Mouse (Mus musculus) embryonic facial prominence, embryonic 11.5 days (tissue): Measurements from ENCODE around the gene Ubqln4. TPM values are rescaled to one million over a fixed set of nuclear protein-coding genes. Genes with fewer than 3 reads are reported as not detected.
A peak's percentile ranks its signal among the peaks of the same experiment; 100 is the strongest.

Experiments used
- ATAC-seq: fragments of 200-750 bp; cut with Nextera tagmentation; replicated peaks from 2 replicates; pipeline ENCODE4 v1.8.0; 2017; ENCODE audit warnings: low read depth; ENCODE audit not compliant: insufficient number of reproducible peaks, low FRiP score, low TSS enrichment
- DNase-seq: peaks from one replicate; pipeline ENCODE4 v3.0.0-alpha.2; 2015; ENCODE audit warnings: low spot score
- H3K27ac ChIP-seq: fragments of 300-500 bp; sonication (generic); replicated peaks from 2 replicates; pipeline ENCODE4 v1.5.1; 2014; ENCODE audit warnings: mild to moderate bottlenecking, low read depth, low read length, control low read depth
- H3K27me3 ChIP-seq: fragments of 300-500 bp; sonication (generic); 2 replicates; pipeline ENCODE4 v1.6.1; 2014; ENCODE audit warnings: mild to moderate bottlenecking, low read length, moderate library complexity, mixed read lengths; ENCODE audit not compliant: control insufficient read depth, insufficient read depth
- H3K36me3 ChIP-seq: fragments of 300-500 bp; sonication (generic); replicated peaks from 2 replicates; pipeline ENCODE4 v1.6.1; 2014; ENCODE audit warnings: low read depth, mild to moderate bottlenecking, low read length, moderate library complexity, mixed read lengths; ENCODE audit not compliant: control insufficient read depth, insufficient read depth
- H3K4me1 ChIP-seq: fragments of 300-500 bp; sonication (generic); 2 replicates; pipeline ENCODE4 v1.6.1; 2014; ENCODE audit warnings: low read length, mixed read lengths; ENCODE audit not compliant: control insufficient read depth, insufficient read depth
- H3K4me2 ChIP-seq: fragments of 300-500 bp; sonication (generic); 2 replicates; pipeline ENCODE4 v1.6.1; 2014; ENCODE audit warnings: low read depth, mild to moderate bottlenecking, control low read depth, low read length, moderate library complexity
- H3K4me3 ChIP-seq: fragments of 300-500 bp; sonication (generic); 2 replicates; pipeline ENCODE4 v1.5.1; 2014; ENCODE audit warnings: low read depth, low read length, control low read depth
- H3K9ac ChIP-seq: fragments of 300-500 bp; sonication (generic); replicated peaks from 2 replicates; pipeline ENCODE4 v1.6.1; 2014; ENCODE audit warnings: mild to moderate bottlenecking, control low read depth, low read length
- H3K9me3 ChIP-seq: fragments of 300-500 bp; sonication (generic); replicated peaks from 2 replicates; pipeline ENCODE4 v1.6.1; 2016; ENCODE audit warnings: mild to moderate bottlenecking, low read length, inconsistent platforms, mixed read lengths; ENCODE audit not compliant: control insufficient read depth
- WGBS: fragments of 180-500 bp; shearing (Covaris S2); extraction: QIAGEN DNeasy Blood & Tissue Kit; methylation state at CpG from one replicate; pipeline ENCODE4 v1.1.7; 2014; 5-methylcytosine and 5-hydroxymethylcytosine counted together
- polyA plus RNA-seq: library from polyadenylated mRNA; unstranded; fragments of >200 nt; fragmentation: Nextera tagmentation; extraction: Ambion mirVana; gene quantifications from 2 replicates; pipeline ENCODE4 v1.2.1, GENCODE M21; 2014

Ubqln4 gene
- polyA plus RNA-seq, result 62.1 and 73.3 TPM in 2 replicates

GRCm38 (mm10) chr3:88553525-88553879, at the start of gene Ubqln4:
Gene Ubqln4, plus strand, starts transcription at chr3:88553758.
- H3K9ac ChIP-seq, result peak within 1 kb of the TSS; percentile 89
- ATAC-seq (peak; percentile 91), DNase-seq (peak; percentile 94)
- H3K9me3 ChIP-seq, result no peaks in the 10 kb centered on the region
- peaks cover 10% of the 10 kb centered on the region for H3K36me3 ChIP-seq
- H3K27me3 ChIP-seq, result no peaks in the 10 kb centered on the region
- 0% methylated on average over 35 of the region's 37 CpGs for WGBS
- H3K4me1 ChIP-seq, result no peaks in the 10 kb centered on the region
- peak within 1 kb of the TSS; percentile 89 for H3K4me3 ChIP-seq
- peak within 1 kb of the TSS; percentile 85 for H3K4me2 ChIP-seq
- H3K27ac ChIP-seq, result peak within 1 kb of the TSS; percentile 93

DNA sequence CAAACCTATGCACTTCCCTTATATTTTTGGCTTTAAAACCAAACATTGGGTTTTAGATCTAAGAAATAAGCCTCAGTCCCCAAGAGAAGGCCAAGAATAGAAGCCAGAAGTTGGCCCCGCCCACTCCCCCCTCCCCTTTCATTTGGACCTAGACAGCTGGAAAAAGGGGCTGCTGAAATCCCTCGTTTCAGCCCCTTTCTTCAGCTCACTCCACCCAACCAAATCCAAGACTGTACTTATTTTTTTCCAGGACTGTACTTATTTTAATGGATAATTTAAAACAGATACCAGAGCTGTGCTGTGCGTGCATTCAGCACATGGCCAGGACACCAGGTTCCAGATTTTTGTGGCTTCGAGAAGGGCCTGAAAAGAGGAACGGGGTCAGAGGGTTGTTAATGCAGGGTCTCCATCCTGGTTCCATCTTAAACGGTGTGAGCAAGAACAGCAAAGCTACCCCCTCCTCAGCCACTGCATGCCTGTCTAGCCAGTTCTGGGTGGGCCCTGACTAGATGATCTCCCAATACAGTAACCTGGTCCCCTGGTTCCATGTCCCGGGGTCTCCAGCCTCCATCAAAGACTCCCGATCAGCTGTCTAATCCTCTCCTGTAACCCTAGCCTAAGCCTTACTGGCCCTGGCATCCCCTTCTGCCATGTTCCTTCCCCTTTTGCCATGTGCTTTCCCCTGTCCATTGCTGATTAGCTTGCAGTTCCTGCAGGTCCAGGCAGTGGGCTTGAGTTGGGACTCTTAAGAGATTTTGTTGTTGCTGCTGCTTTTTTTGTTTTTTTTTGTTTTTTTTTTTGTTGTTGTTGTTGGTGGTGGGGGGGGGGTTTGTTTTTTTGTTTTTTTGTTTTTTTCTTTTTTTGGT, 49.4 kb upstream of the Ubqln4 start:
- WGBS, result 29% methylated on average over 8 of the region's 8 CpGs
- Histone ChIP-seq H3K4me2 (no peak overlapping the region), H3K27ac (0 out of 2 replicates have a peak overlapping the region, but pooled peaks have one; percentile 15), H3K9me3 (no peaks in the 10 kb centered on the region), H3K27me3 (0 out of 2 replicates have a peak, but pooled peaks cover 3% of the 10 kb centered on the region), H3K9ac (no peak overlapping the region), H3K36me3 (no peaks in the 10 kb centered on the region), H3K4me1 (peaks cover 8% of the 10 kb centered on the region; the same call in 1 of the 2 replicates), H3K4me3 (no peak overlapping the region)
- ATAC-seq (peak; percentile 3; the same call in 1 of the 2 replicates), DNase-seq (peak; percentile 56)

GRCm38 (mm10) chr3:88505081-88505480, 48.5 kb upstream of the Ubqln4 start:
- Histone ChIP-seq H3K27ac (no peak overlapping the region; the same call in 1 of the 2 replicates), H3K27me3 (0 out of 2 replicates have a peak, but pooled peaks cover 3% of the 10 kb centered on the region), H3K4me2 (no peak overlapping the region), H3K4me1 (peaks cover 11% of the 10 kb centered on the region), H3K9ac (no peak overlapping the region; the same call in none of the 2 replicates), H3K9me3 (no peaks in the 10 kb centered on the region), H3K4me3 (no peak overlapping the region), H3K36me3 (no peaks in the 10 kb centered on the region)
- 62% methylated on average over 6 of the region's 6 CpGs for WGBS
- ATAC-seq, result no peak
- DNase-seq, result no peak

DNA sequence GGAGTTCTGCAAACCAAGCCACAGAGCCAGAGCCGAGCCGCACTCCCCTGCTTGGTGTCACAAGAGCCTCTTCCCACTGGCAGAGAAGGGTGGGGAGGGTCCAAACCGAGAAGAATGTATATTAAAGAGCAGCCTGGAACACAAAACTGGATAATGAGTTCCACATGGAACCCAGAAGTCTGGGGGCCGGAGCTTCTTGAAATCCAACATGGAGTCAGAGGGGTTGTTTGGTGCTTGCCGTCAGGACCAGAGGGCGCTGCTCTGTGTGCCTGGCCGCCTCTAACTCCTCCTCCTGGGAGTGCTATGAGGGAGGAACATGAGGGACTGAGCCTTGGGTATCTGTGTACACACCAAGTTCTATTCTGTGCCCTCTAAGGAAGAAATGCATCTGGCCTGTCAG, 47.8 kb upstream of the Ubqln4 start:
- H3K4me3 ChIP-seq, result no peak overlapping the region
- ATAC-seq (no peak), DNase-seq (peak; percentile 71)
- H3K4me1 ChIP-seq, result peaks cover 11% of the 10 kb centered on the region
- no peaks in the 10 kb centered on the region for H3K9me3 ChIP-seq
- peak overlapping the region; percentile 23 for H3K9ac ChIP-seq
- H3K27me3 ChIP-seq, result 0 out of 2 replicates have a peak, but pooled peaks cover 3% of the 10 kb centered on the region
- no peaks in the 10 kb centered on the region for H3K36me3 ChIP-seq
- 22% methylated on average over 7 of the region's 7 CpGs for WGBS
- peak overlapping the region; percentile 17; the same call in 1 of the 2 replicates for H3K27ac ChIP-seq
- H3K4me2 ChIP-seq, result no peak overlapping the region

- 50% methylated on average over 3 of the region's 3 CpGs for WGBS
- Histone ChIP-seq H3K4me1 (peaks cover 9% of the 10 kb centered on the region), H3K4me3 (peak overlapping the region; percentile 29), H3K4me2 (peak overlapping the region; percentile 57), H3K9me3 (no peaks in the 10 kb centered on the region), H3K27me3 (no peaks in the 10 kb centered on the region), H3K36me3 (no peaks in the 10 kb centered on the region), H3K27ac (peak overlapping the region; percentile 63), H3K9ac (peak overlapping the region; percentile 51; the same call in 1 of the 2 replicates)
- ATAC-seq, result 0 out of 2 replicates have a peak, but pooled peaks have one; percentile 1
- DNase-seq, result peak; percentile 33
These were observed 44.3 kb upstream of the Ubqln4 start for GRCm38 (mm10) chr3:88509250-88509649.

DNA sequence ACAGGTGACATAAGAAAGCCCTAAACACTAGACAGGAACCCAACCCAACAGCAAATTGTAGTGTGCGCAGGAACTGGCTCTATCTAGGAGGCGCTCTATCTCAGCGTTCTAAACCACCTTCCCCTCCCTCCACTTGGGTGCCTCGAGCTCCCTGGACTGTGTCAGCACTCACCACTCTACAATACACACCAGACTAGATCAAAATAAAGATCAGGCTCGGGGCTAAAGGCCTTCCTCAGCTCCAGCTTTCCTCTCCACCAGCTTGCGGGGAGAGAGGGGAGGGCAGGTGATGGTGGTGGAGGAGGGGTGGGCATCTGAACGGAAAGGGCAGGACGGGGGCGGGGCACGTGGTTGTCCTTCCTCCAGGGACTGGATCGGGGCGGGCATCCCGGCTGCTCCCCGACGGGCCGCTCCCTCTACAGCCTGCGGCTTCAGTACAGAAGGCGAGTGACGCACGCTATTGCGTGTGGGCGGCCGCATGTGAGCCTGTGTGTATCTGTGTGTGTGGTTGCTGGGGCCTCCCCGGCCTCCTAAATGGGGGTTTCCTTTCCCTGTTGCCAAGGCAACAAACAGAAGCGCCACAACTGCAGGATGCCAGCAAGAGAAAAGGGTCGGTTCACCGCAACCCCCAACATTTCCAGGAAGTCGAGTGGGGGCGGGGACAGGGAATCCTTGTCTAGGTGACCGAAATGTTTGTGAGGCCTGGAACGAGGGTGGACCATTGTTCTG, 43.7 kb upstream of the Ubqln4 start, which contains the start of gene Lmna:
Gene Lmna, minus strand, starts transcription at position 265 of the 729 bp plus-strand sequence.
- WGBS, result 2% methylated on average over 29 of the region's 31 CpGs
- Histone ChIP-seq H3K4me3 (peak within 1 kb of the TSS; percentile 29), H3K9me3 (no peaks in the 10 kb centered on the region), H3K27ac (peak within 1 kb of the TSS; percentile 63), H3K27me3 (no peaks in the 10 kb centered on the region), H3K4me2 (peak within 1 kb of the TSS; percentile 57), H3K9ac (peak within 1 kb of the TSS; percentile 51), H3K36me3 (no peaks in the 10 kb centered on the region), H3K4me1 (peaks cover 9% of the 10 kb centered on the region)
- ATAC-seq (peak; percentile 94), DNase-seq (peak; percentile 94)

DNA sequence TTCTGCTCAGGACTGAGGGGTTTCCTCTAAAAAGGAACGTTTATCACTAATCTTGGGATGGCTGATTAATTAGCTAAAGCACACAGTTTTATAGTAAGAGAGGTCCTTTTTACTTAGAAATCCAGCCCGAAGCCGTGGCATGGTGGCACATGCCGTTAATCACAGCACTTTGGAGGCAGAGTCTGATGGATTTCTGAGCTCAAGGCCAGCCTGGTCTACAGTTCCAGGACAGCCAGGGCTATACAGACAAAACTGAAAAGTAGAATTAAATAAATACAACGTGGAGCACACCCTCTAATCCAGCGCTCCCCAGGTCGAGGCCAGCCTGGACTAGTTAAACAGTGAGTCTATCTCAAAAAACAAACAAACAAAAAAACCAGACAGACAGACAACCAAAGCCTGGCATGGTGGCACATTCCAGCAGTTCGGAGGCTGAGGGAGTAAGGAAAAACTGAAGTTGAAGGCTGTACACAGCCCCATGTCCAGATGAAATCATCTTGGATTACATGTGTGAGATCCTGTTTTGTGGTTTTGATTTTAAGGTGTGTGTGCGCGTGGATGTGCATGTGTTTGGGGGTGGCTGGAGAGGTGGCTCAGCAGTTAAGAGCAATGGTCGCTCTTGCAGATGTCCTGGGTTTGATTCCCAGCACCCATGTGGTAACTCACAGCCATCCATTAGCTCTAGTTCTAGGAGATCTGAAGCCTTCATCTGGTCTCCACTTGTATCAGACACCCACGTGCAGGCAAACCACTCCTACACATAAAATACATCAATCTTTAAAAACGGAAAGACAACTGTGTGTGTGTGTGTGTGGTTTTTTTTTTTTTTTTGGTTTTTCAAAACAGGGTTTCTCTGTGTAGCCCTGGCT, 42.9 kb upstream of the Ubqln4 start:
- 50% methylated on average over 13 of the region's 13 CpGs for WGBS
- H3K9ac ChIP-seq, result peak overlapping the region; percentile 51
- peak overlapping the region; percentile 63 for H3K27ac ChIP-seq
- ATAC-seq (no peak), DNase-seq (no peak)
- peak overlapping the region; percentile 29 for H3K4me3 ChIP-seq
- no peaks in the 10 kb centered on the region for H3K27me3 ChIP-seq
- no peaks in the 10 kb centered on the region for H3K9me3 ChIP-seq
- H3K36me3 ChIP-seq, result no peaks in the 10 kb centered on the region
- peak overlapping the region; percentile 57 for H3K4me2 ChIP-seq
- peaks cover 9% of the 10 kb centered on the region for H3K4me1 ChIP-seq
